Mouse (Mus musculus): ENCODE measurements around the gene 4930469K13Rik. TPM values are rescaled to one million over a fixed set of nuclear protein-coding genes. Genes with fewer than 3 reads are reported as not detected.

The 4930469K13Rik gene
- polyA plus RNA-seq, 1 experiment from 2014 or later = not detected

GRCm38 (mm10) chr11:33939456-33940113, 158.8 kb downstream of the 4930469K13Rik start:
- Histone ChIP-seq H3K36me3 (no peaks in the 10 kb centered on the region), H3K27ac (no peak overlapping the region), H3K4me3 (replicated peaks) (no peak overlapping the region), H3K9me3 (no peaks in the 10 kb centered on the region), H3K27me3 (replicated peaks) (no peaks in the 10 kb centered on the region), H3K4me1 (replicated peaks) (no peaks in the 10 kb centered on the region), H3K4me2 (replicated peaks) (no peak overlapping the region), H3K9ac (no peak overlapping the region)
- ATAC-seq = no peak
- WGBS = 72% methylated on average over 4 of the region's 4 CpGs

GRCm38 (mm10) chr11:33938561-33939274, 159.6 kb downstream of the 4930469K13Rik start:
- H3K4me1 ChIP-seq (replicated peaks) = no peaks in the 10 kb centered on the region
- no peak for ATAC-seq

GRCm38 (mm10) chr11:33937641-33938040, 160.7 kb downstream of the 4930469K13Rik start:
- Histone ChIP-seq H3K4me3 (replicated peaks) (no peak overlapping the region), H3K9ac (no peak overlapping the region), H3K4me2 (replicated peaks) (no peak overlapping the region), H3K36me3 (no peaks in the 10 kb centered on the region), H3K27me3 (replicated peaks) (no peaks in the 10 kb centered on the region), H3K4me1 (replicated peaks) (peaks cover 5% of the 10 kb centered on the region; the same call in 1 of the 2 replicates), H3K27ac (no peak overlapping the region), H3K9me3 (no peaks in the 10 kb centered on the region)
- ATAC-seq = no peak
- WGBS = 81% methylated on average over 8 of the region's 8 CpGs

More at GRCm38 (mm10) chr11:33938561-33939274, 159.6 kb downstream of the 4930469K13Rik start:
- Histone ChIP-seq H3K27me3 (replicated peaks) (no peaks in the 10 kb centered on the region), H3K4me2 (replicated peaks) (no peak overlapping the region), H3K9ac (no peak overlapping the region), H3K4me3 (replicated peaks) (no peak overlapping the region), H3K36me3 (no peaks in the 10 kb centered on the region), H3K9me3 (no peaks in the 10 kb centered on the region), H3K27ac (no peak overlapping the region)
- WGBS = 53% methylated on average over 7 of the region's 7 CpGs

GRCm38 (mm10) chr11:33934286-33934685, 164.1 kb downstream of the 4930469K13Rik start:
- H3K9me3 ChIP-seq = no peaks in the 10 kb centered on the region
- ATAC-seq = no peak
- H3K27me3 ChIP-seq (replicated peaks) = no peaks in the 10 kb centered on the region
- H3K4me1 ChIP-seq (replicated peaks) = peaks cover 11% of the 10 kb centered on the region; the same call in 1 of the 2 replicates
- H3K27ac ChIP-seq = no peak overlapping the region
- H3K4me3 ChIP-seq (replicated peaks) = no peak overlapping the region
- no peaks in the 10 kb centered on the region for H3K36me3 ChIP-seq
- no peak overlapping the region for H3K4me2 ChIP-seq (replicated peaks)
- no peak overlapping the region for H3K9ac ChIP-seq
- 61% methylated on average over 9 of the region's 9 CpGs for WGBS

- H3K27ac ChIP-seq = peak overlapping the region; percentile 28; the same call in 1 of the 2 replicates
- no peaks in the 10 kb centered on the region for H3K27me3 ChIP-seq (replicated peaks)
- no peaks in the 10 kb centered on the region for H3K36me3 ChIP-seq
- peak overlapping the region; percentile 35 for H3K4me2 ChIP-seq (replicated peaks)
- peak; percentile 42 for ATAC-seq
- WGBS = 31% methylated on average over 18 of the region's 18 CpGs
- H3K9me3 ChIP-seq = no peaks in the 10 kb centered on the region
- H3K4me1 ChIP-seq (replicated peaks) = peaks cover 17% of the 10 kb centered on the region
- no peak overlapping the region for H3K9ac ChIP-seq
- H3K4me3 ChIP-seq (replicated peaks) = no peak overlapping the region
These were observed 165.8 kb downstream of the 4930469K13Rik start for GRCm38 (mm10) chr11:33932386-33933111.

- H3K27me3 ChIP-seq (replicated peaks) = no peaks in the 10 kb centered on the region
- no peaks in the 10 kb centered on the region for H3K36me3 ChIP-seq
- 12% methylated on average over 10 of the region's 10 CpGs for WGBS
- no peaks in the 10 kb centered on the region for H3K9me3 ChIP-seq
- H3K27ac ChIP-seq = 0 out of 2 replicates have a peak overlapping the region, but pooled peaks have one; percentile 28
- H3K4me1 ChIP-seq (replicated peaks) = peaks cover 20% of the 10 kb centered on the region
- H3K4me2 ChIP-seq (replicated peaks) = peak overlapping the region; percentile 35
- no peak overlapping the region for H3K9ac ChIP-seq
- peak; percentile 55 for ATAC-seq
- no peak overlapping the region for H3K4me3 ChIP-seq (replicated peaks)
These were observed 166.4 kb downstream of the 4930469K13Rik start for GRCm38 (mm10) chr11:33931836-33932385.

- no peak overlapping the region for H3K9ac ChIP-seq
- H3K36me3 ChIP-seq = no peaks in the 10 kb centered on the region
- H3K27me3 ChIP-seq (replicated peaks) = no peaks in the 10 kb centered on the region
- H3K4me3 ChIP-seq (replicated peaks) = no peak overlapping the region
- H3K9me3 ChIP-seq = no peaks in the 10 kb centered on the region
- H3K4me2 ChIP-seq (replicated peaks) = no peak overlapping the region
- 64% methylated on average over 11 of the region's 11 CpGs for WGBS
- ATAC-seq = no peak
- H3K27ac ChIP-seq = no peak overlapping the region
- H3K4me1 ChIP-seq (replicated peaks) = peaks cover 23% of the 10 kb centered on the region
These were observed 168.9 kb downstream of the 4930469K13Rik start for GRCm38 (mm10) chr11:33929412-33929811.

GRCm38 (mm10) chr11:33928658-33929057, 169.7 kb downstream of the 4930469K13Rik start:
- peak; percentile 11; the same call in 1 of the 2 replicates for ATAC-seq
- 31% methylated on average over 7 of the region's 7 CpGs for WGBS
- no peaks in the 10 kb centered on the region for H3K27me3 ChIP-seq (replicated peaks)
- H3K4me1 ChIP-seq (replicated peaks) = peaks cover 23% of the 10 kb centered on the region
- no peak overlapping the region for H3K4me2 ChIP-seq (replicated peaks)
- no peak overlapping the region for H3K9ac ChIP-seq
- H3K27ac ChIP-seq = no peak overlapping the region
- H3K36me3 ChIP-seq = no peaks in the 10 kb centered on the region
- no peak overlapping the region for H3K4me3 ChIP-seq (replicated peaks)
- H3K9me3 ChIP-seq = no peaks in the 10 kb centered on the region

GRCm38 (mm10) chr11:33927836-33928235, 170.5 kb downstream of the 4930469K13Rik start:
- H3K9me3 ChIP-seq = no peaks in the 10 kb centered on the region
- no peak overlapping the region for H3K9ac ChIP-seq
- H3K27ac ChIP-seq = no peak overlapping the region
- no peak overlapping the region for H3K4me3 ChIP-seq (replicated peaks)
- H3K27me3 ChIP-seq (replicated peaks) = no peaks in the 10 kb centered on the region
- WGBS = 80% methylated on average over 4 of the region's 4 CpGs
- H3K4me1 ChIP-seq (replicated peaks) = peaks cover 20% of the 10 kb centered on the region
- no peaks in the 10 kb centered on the region for H3K36me3 ChIP-seq
- no peak for ATAC-seq
- no peak overlapping the region for H3K4me2 ChIP-seq (replicated peaks)

GRCm38 (mm10) chr11:33927321-33927720, 171.0 kb downstream of the 4930469K13Rik start:
- ATAC-seq = no peak
- no peaks in the 10 kb centered on the region for H3K9me3 ChIP-seq
- H3K4me1 ChIP-seq (replicated peaks) = peaks cover 15% of the 10 kb centered on the region
- H3K27me3 ChIP-seq (replicated peaks) = no peaks in the 10 kb centered on the region
- no peak overlapping the region for H3K9ac ChIP-seq
- H3K4me3 ChIP-seq (replicated peaks) = no peak overlapping the region
- no peaks in the 10 kb centered on the region for H3K36me3 ChIP-seq
- WGBS = 42% methylated on average over 6 of the region's 6 CpGs
- no peak overlapping the region for H3K4me2 ChIP-seq (replicated peaks)
- H3K27ac ChIP-seq = no peak overlapping the region

- Histone ChIP-seq H3K36me3 (no peaks in the 10 kb centered on the region), H3K9me3 (no peaks in the 10 kb centered on the region), H3K9ac (no peak overlapping the region), H3K4me3 (replicated peaks) (no peak overlapping the region), H3K27ac (no peak overlapping the region), H3K27me3 (replicated peaks) (no peaks in the 10 kb centered on the region), H3K4me1 (replicated peaks) (peaks cover 11% of the 10 kb centered on the region), H3K4me2 (replicated peaks) (no peak overlapping the region)
- WGBS = 22% methylated on average over 2 of the region's 2 CpGs
- peak; percentile 81 for ATAC-seq
These were observed 171.8 kb downstream of the 4930469K13Rik start for GRCm38 (mm10) chr11:33926551-33926950.

GRCm38 (mm10) chr11:33925778-33926177, 172.6 kb downstream of the 4930469K13Rik start:
- no peaks in the 10 kb centered on the region for H3K9me3 ChIP-seq
- 65% methylated on average over 8 of the region's 8 CpGs for WGBS
- H3K4me2 ChIP-seq (replicated peaks) = no peak overlapping the region
- no peak for ATAC-seq
- H3K4me3 ChIP-seq (replicated peaks) = no peak overlapping the region
- no peaks in the 10 kb centered on the region for H3K36me3 ChIP-seq
- H3K27me3 ChIP-seq (replicated peaks) = no peaks in the 10 kb centered on the region
- H3K4me1 ChIP-seq (replicated peaks) = peaks cover 11% of the 10 kb centered on the region
- H3K27ac ChIP-seq = no peak overlapping the region
- H3K9ac ChIP-seq = no peak overlapping the region
